Mouse (Mus musculus) MEL (cell line): ENCODE measurements around the gene Itga9. TPM values are rescaled to one million over a fixed set of nuclear protein-coding genes. Genes with fewer than 3 reads are reported as not detected.

Experiments used
- DNase-seq: peaks from one replicate; pipeline ENCODE4 v3.0.0; 2011; ENCODE audit warnings: low read depth, low spot score
- H3K27ac ChIP-seq: 2 replicates; pipeline ENCODE4 v1.5.1; 2012; ENCODE audit warnings: low read depth, mild to moderate bottlenecking, control low read depth, low read length, moderate library complexity; ENCODE audit not compliant: control insufficient read depth
- H3K27me3 ChIP-seq, 2 experiments: fragments of 150-350 bp in 1 of 2; sonication (generic) in 1 of 2; 2 replicates each; pipeline ENCODE4 v1.6.1; 2012; ENCODE audit warnings: low read length in 2 of 2, mild to moderate bottlenecking in 2 of 2, improper control_type of control experiment in 1 of 2, moderate library complexity in 1 of 2; ENCODE audit not compliant: insufficient read depth in 2 of 2, control insufficient read depth in 1 of 2
- H3K36me3 ChIP-seq, 2 experiments: 2 replicates each; pipeline ENCODE4 v1.6.1; 2012 to 2014; ENCODE audit warnings: low read length in 2 of 2, improper control_type of control experiment in 1 of 2, inconsistent platforms in 1 of 2, mild to moderate bottlenecking in 1 of 2; ENCODE audit not compliant: insufficient read depth in 2 of 2, control insufficient read depth in 1 of 2
- H3K4me1 ChIP-seq, 2 experiments: fragments of 150-350 bp in 1 of 2; sonication (generic) in 1 of 2; 2 replicates each; pipeline ENCODE4 v1.6.1; 2012; ENCODE audit warnings: low read length in 2 of 2, improper control_type of control experiment in 1 of 2, mild to moderate bottlenecking in 1 of 2; ENCODE audit not compliant: insufficient read depth in 2 of 2, control insufficient read depth in 1 of 2
- H3K4me3 ChIP-seq, 2 experiments: fragments of 150-350 bp in 1 of 2; sonication (generic) in 1 of 2; 2 replicates each; pipeline ENCODE4 v1.5.1; 2012; ENCODE audit warnings: low read depth in 2 of 2, low read length in 2 of 2, mild to moderate bottlenecking in 2 of 2, moderate library complexity in 2 of 2, control low read depth in 1 of 2, improper control_type of control experiment in 1 of 2; ENCODE audit not compliant: control insufficient read depth in 1 of 2, insufficient read depth in 1 of 2
- H3K79me2 ChIP-seq: 2 replicates; pipeline ENCODE4 v1.6.1; 2012; ENCODE audit warnings: mild to moderate bottlenecking, low read length, moderate library complexity; ENCODE audit not compliant: control insufficient read depth, poor library complexity, insufficient read depth
- H3K9ac ChIP-seq: 2 replicates; pipeline ENCODE4 v1.6.1; 2012; ENCODE audit warnings: low read depth, mild to moderate bottlenecking, control low read depth, low read length, moderate library complexity; ENCODE audit not compliant: control insufficient read depth, poor library complexity, severe bottlenecking
- H3K9me3 ChIP-seq: fragments of 150-350 bp; sonication (generic); replicated peaks from 2 replicates; pipeline ENCODE4 v1.6.1; 2012; ENCODE audit warnings: mild to moderate bottlenecking, low read length, improper control_type of control experiment, moderate library complexity; ENCODE audit not compliant: insufficient read depth
- BHLHE40 ChIP-seq: IDR thresholded peaks from 2 replicates; pipeline ENCODE4 v1.6.1; 2012; ENCODE audit warnings: low read depth, mild to moderate bottlenecking, inconsistent platforms, low read length, improper control_type of control experiment, borderline replicate concordance
- CHD1 ChIP-seq: IDR thresholded peaks from 2 replicates; pipeline ENCODE4 v1.6.1; 2012; ENCODE audit warnings: low read depth, mild to moderate bottlenecking, inconsistent platforms, low read length, improper control_type of control experiment
- CHD2 ChIP-seq: IDR thresholded peaks from 2 replicates; pipeline ENCODE4 v1.6.1; 2011; ENCODE audit warnings: low read length, improper control_type of control experiment
- E2F4 ChIP-seq: IDR thresholded peaks from 2 replicates; pipeline ENCODE4 v1.6.1; 2011; ENCODE audit warnings: low read depth, low read length, improper control_type of control experiment, borderline replicate concordance
- ELF1 ChIP-seq: IDR thresholded peaks from 2 replicates; pipeline ENCODE4 v1.6.1; 2014; ENCODE audit warnings: low read depth, mild to moderate bottlenecking, inconsistent platforms, low read length, improper control_type of control experiment, moderate library complexity
- EP300 ChIP-seq, 2 experiments: IDR thresholded peaks; 2 replicates each; pipeline ENCODE4 v1.6.1; 2011; ENCODE audit warnings: improper control_type of control experiment in 2 of 2, low read length in 2 of 2, low read depth in 1 of 2, mild to moderate bottlenecking in 1 of 2
- GABPA ChIP-seq: IDR thresholded peaks from 2 replicates; pipeline ENCODE4 v1.6.1; 2012; ENCODE audit warnings: low read depth, mild to moderate bottlenecking, inconsistent platforms, low read length, improper control_type of control experiment, moderate library complexity
- GATA1 ChIP-seq: IDR thresholded peaks from 2 replicates; pipeline ENCODE4 v1.6.1; 2011; ENCODE audit warnings: low read depth, low read length, improper control_type of control experiment
- HCFC1 ChIP-seq: IDR thresholded peaks from 2 replicates; pipeline ENCODE4 v1.6.1; 2012; ENCODE audit warnings: low read depth, mild to moderate bottlenecking, inconsistent platforms, low read length, improper control_type of control experiment, moderate library complexity
- JUND ChIP-seq: IDR thresholded peaks from 2 replicates; pipeline ENCODE4 v1.6.1; 2011; ENCODE audit warnings: low read depth, mild to moderate bottlenecking, improper control_type of control experiment, low read length
- KAT2A ChIP-seq: conservative IDR thresholded peaks from 2 replicates; pipeline ENCODE4 v1.6.1; 2012; ENCODE audit warnings: low read depth, low read length, improper control_type of control experiment, inconsistent platforms
- MAFK ChIP-seq: IDR thresholded peaks from 2 replicates; pipeline ENCODE4 v1.6.1; 2011; ENCODE audit warnings: low read depth, mild to moderate bottlenecking, low read length, improper control_type of control experiment, borderline replicate concordance
- MAX ChIP-seq: IDR thresholded peaks from 2 replicates; pipeline ENCODE4 v1.6.1; 2011; ENCODE audit warnings: low read length, improper control_type of control experiment
- MAZ ChIP-seq: IDR thresholded peaks from 2 replicates; pipeline ENCODE4 v1.6.1; 2012; ENCODE audit warnings: low read depth, mild to moderate bottlenecking, inconsistent platforms, low read length, improper control_type of control experiment
- MEF2A ChIP-seq: IDR thresholded peaks from 2 replicates; pipeline ENCODE4 v1.6.1; 2014; ENCODE audit warnings: low read depth, mild to moderate bottlenecking, inconsistent platforms, low read length, improper control_type of control experiment; ENCODE audit not compliant: poor library complexity, insufficient replicate concordance, severe bottlenecking; ENCODE audit errors: extremely low read depth
- MXI1 ChIP-seq: IDR thresholded peaks from 2 replicates; pipeline ENCODE4 v1.6.1; 2011; ENCODE audit warnings: mild to moderate bottlenecking, low read depth, low read length, improper control_type of control experiment
- MYB ChIP-seq: IDR thresholded peaks from 2 replicates; pipeline ENCODE4 v1.6.1; 2011; ENCODE audit warnings: mild to moderate bottlenecking, low read depth, low read length, improper control_type of control experiment
- MYC ChIP-seq: IDR thresholded peaks from 2 replicates; pipeline ENCODE4 v1.6.1; 2011; ENCODE audit warnings: low read depth, mild to moderate bottlenecking, low read length, improper control_type of control experiment, moderate library complexity
- NELFE ChIP-seq: IDR thresholded peaks from 2 replicates; pipeline ENCODE4 v1.6.1; 2011; ENCODE audit warnings: low read depth, low read length, improper control_type of control experiment
- NRF1 ChIP-seq: IDR thresholded peaks from 2 replicates; pipeline ENCODE4 v1.6.1; 2014; ENCODE audit warnings: low read depth, mild to moderate bottlenecking, inconsistent platforms, low read length, improper control_type of control experiment, moderate library complexity; ENCODE audit not compliant: poor library complexity, insufficient read depth, severe bottlenecking
- POLR2A ChIP-seq, 2 experiments: IDR thresholded peaks; 2 replicates each; pipeline ENCODE4 v1.6.1; 2011 to 2012; ENCODE audit warnings: low read length in 2 of 2, mild to moderate bottlenecking in 2 of 2, control low read depth in 1 of 2, improper control_type of control experiment in 1 of 2, low read depth in 1 of 2, moderate library complexity in 1 of 2; ENCODE audit not compliant: control insufficient read depth in 1 of 2, insufficient read depth in 1 of 2, poor library complexity in 1 of 2
- POLR2AphosphoS2 ChIP-seq: IDR thresholded peaks from 2 replicates; pipeline ENCODE4 v1.6.1; 2011; ENCODE audit warnings: low read length, improper control_type of control experiment
- POLR2AphosphoS5 ChIP-seq: IDR thresholded peaks from 2 replicates; pipeline ENCODE4 v1.6.1; 2012; ENCODE audit warnings: low read depth, borderline replicate concordance, mild to moderate bottlenecking, inconsistent platforms, low read length, moderate library complexity, mixed read lengths
- RAD21 ChIP-seq: IDR thresholded peaks from 2 replicates; pipeline ENCODE4 v1.6.1; 2011; ENCODE audit warnings: mild to moderate bottlenecking, low read depth, low read length, improper control_type of control experiment
- SIN3A ChIP-seq: IDR thresholded peaks from 2 replicates; pipeline ENCODE4 v1.6.1; 2012; ENCODE audit warnings: low read length, improper control_type of control experiment, inconsistent platforms
- SMC3 ChIP-seq: IDR thresholded peaks from 2 replicates; pipeline ENCODE4 v1.6.1; 2011; ENCODE audit warnings: low read depth, low read length, improper control_type of control experiment
- TAL1 ChIP-seq: IDR thresholded peaks from 2 replicates; pipeline ENCODE4 v1.6.1; 2012; ENCODE audit warnings: mild to moderate bottlenecking, inconsistent platforms, low read length, moderate library complexity, mixed read lengths
- TBP ChIP-seq: IDR thresholded peaks from 2 replicates; pipeline ENCODE4 v1.8.0; 2011; ENCODE audit warnings: low read depth, low read length, improper control_type of control experiment
- TCF12 ChIP-seq: IDR thresholded peaks from 2 replicates; pipeline ENCODE4 v1.6.1; 2014; ENCODE audit warnings: low read depth, mild to moderate bottlenecking, inconsistent platforms, low read length, improper control_type of control experiment, moderate library complexity
- UBTF ChIP-seq: IDR thresholded peaks from 2 replicates; pipeline ENCODE4 v1.6.1; 2012; ENCODE audit warnings: low read depth, mild to moderate bottlenecking, inconsistent platforms, low read length, improper control_type of control experiment, moderate library complexity, borderline replicate concordance; ENCODE audit not compliant: insufficient read depth
- USF1 ChIP-seq: IDR thresholded peaks from 2 replicates; pipeline ENCODE4 v1.6.1; 2014; ENCODE audit warnings: low read depth, mild to moderate bottlenecking, inconsistent platforms, low read length, improper control_type of control experiment, moderate library complexity
- USF2 ChIP-seq, 2 experiments: IDR thresholded peaks; 2 replicates each; pipeline ENCODE4 v1.6.1; 2011 to 2012; ENCODE audit warnings: improper control_type of control experiment in 2 of 2, low read length in 2 of 2, borderline replicate concordance in 1 of 2, inconsistent platforms in 1 of 2, low read depth in 1 of 2, mild to moderate bottlenecking in 1 of 2; ENCODE audit not compliant: insufficient read depth in 1 of 2
- ZC3H11A ChIP-seq: IDR thresholded peaks from 2 replicates; pipeline ENCODE4 v1.6.1; 2012; ENCODE audit warnings: low read depth, mild to moderate bottlenecking, inconsistent platforms, low read length, improper control_type of control experiment
- ZKSCAN1 ChIP-seq: IDR thresholded peaks from 2 replicates; pipeline ENCODE4 v1.6.1; 2012; ENCODE audit warnings: low read depth, mild to moderate bottlenecking, inconsistent platforms, low read length, improper control_type of control experiment, moderate library complexity
- ZMIZ1 ChIP-seq: IDR thresholded peaks from 2 replicates; pipeline ENCODE4 v1.6.1; 2012; ENCODE audit warnings: low read depth, mild to moderate bottlenecking, inconsistent platforms, low read length, improper control_type of control experiment, moderate library complexity
- ZNF384 ChIP-seq: IDR thresholded peaks from 2 replicates; pipeline ENCODE4 v1.6.1; 2012; ENCODE audit warnings: low read depth, mild to moderate bottlenecking, inconsistent platforms, low read length, improper control_type of control experiment
- polyA plus RNA-seq, 2 experiments: library from polyadenylated mRNA; stranded (reverse) in 1 of 2; unstranded in 1 of 2; fragments of >175 nt in 1 of 2; fragments of >200 nt in 1 of 2; gene quantifications; 2 replicates each; pipeline versions ENCODE4 v1.2.1 to v1.2.4; 2012; ENCODE audit warnings: low replicate concordance in 2 of 2, low read depth in 1 of 2; ENCODE audit not compliant: insufficient read length in 2 of 2, insufficient read depth in 1 of 2, missing spikeins in 1 of 2
- total RNA-seq: library from RNA; depleted of rRNA; stranded (reverse); fragments of 300-350 nt; gene quantifications from 2 replicates; pipeline ENCODE4 v1.2.3, GENCODE M21; 2012

Itga9 gene
- total and polyA plus RNA-seq, 3 experiments = 0.19 to 0.21 TPM; not detected in 1

DNA sequence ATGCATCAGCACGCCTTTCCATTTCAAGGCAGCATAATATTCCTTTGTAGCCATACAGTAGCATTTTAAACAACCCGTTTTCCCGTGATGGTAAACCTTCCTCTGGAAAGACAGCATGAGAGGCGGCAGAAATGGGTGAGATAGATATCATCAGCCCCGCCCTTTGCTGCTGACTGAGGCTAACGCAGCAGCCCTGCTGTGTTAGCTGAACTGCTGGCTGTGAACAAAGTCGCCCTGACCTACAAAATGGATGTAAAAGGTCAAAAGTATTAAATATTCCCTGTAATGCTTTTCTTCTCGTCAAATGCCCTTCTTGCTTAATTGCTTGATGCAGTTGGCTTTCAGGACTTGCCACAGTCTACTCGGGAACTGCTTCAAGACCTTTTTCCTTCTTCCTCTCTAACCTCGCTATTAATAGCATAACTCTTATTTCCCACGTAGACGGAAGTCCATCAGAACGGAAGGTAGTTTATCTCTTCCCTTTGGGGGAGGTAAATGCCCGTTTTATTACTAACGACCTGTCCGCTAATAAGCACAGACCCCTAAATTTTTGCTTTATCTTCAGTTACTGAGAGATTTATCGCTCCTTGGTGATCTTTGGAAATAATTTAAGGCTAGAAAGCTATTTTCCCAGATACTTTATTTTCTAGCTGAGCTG, 39.3 kb downstream of the Itga9 start:
- Histone ChIP-seq H3K4me1 (peaks cover 6 to 25% of the 10 kb centered on the region in 2 experiments), H3K36me3 (peaks cover 0 to 12% of the 10 kb centered on the region in 2 experiments; a peak in 2 of 4 replicates), H3K27me3 (no peaks in the 10 kb centered on the region), H3K4me3 (peak overlapping the region; percentile 6 to 51), H3K79me2 (no peaks in the 10 kb centered on the region), H3K9ac (peak overlapping the region; percentile 40), H3K9me3 (no peaks in the 10 kb centered on the region), H3K27ac (peak overlapping the region; percentile 67)
- peak; percentile 76 for DNase-seq
- peak; percentile 53 for TF ChIP-seq GATA1
- TF ChIP-seq NELFE = peak; percentile 15; the same call in 1 of the 2 replicates
- TF ChIP-seq SIN3A = peak; percentile 60
- TF ChIP-seq ZNF384 = no peak
- TF ChIP-seq TAL1 = no peak
- no peak for TF ChIP-seq KAT2A
- peak; percentile 35 to 43; a peak in 1 of 4 replicates for TF ChIP-seq EP300 (IDR thresholded peaks at IDR 0.05; ENCODE audit: low read depth in 1 of 2, low read length in 2 of 2)
- no peak for TF ChIP-seq TBP
- peak; percentile 34; the same call in 1 of the 2 replicates for TF ChIP-seq HCFC1
- peak; percentile 30; the same call in 1 of the 2 replicates for TF ChIP-seq MXI1
- TF ChIP-seq MEF2A = no peak
- TF ChIP-seq POLR2A (IDR thresholded peaks at IDR 0.05; ENCODE audit: control insufficient read depth in 1 of 2, insufficient read depth in 1 of 2, low read depth in 1 of 2, low read length in 2 of 2, poor library complexity in 1 of 2) = no peak; a peak in 1 of 4 replicates
- no peak for TF ChIP-seq CHD1
- no peak for TF ChIP-seq POLR2AphosphoS2
- 0 out of 2 replicates have a peak, but pooled peaks have one; percentile 19 for TF ChIP-seq TCF12
- no peak for TF ChIP-seq RAD21
- TF ChIP-seq MAX = no peak
- 0 out of 2 replicates have a peak, but pooled peaks have one; percentile 7 for TF ChIP-seq ELF1
- TF ChIP-seq POLR2AphosphoS5 = no peak
- peak; percentile 11; the same call in 1 of the 2 replicates for TF ChIP-seq SMC3
- no peak for TF ChIP-seq JUND
- no peak for TF ChIP-seq ZMIZ1
- TF ChIP-seq MYC = peak; percentile 24; the same call in 1 of the 2 replicates
- TF ChIP-seq MAZ = no peak
- 0 out of 2 replicates have a peak, but pooled peaks have one; percentile 11 for TF ChIP-seq MYB
- TF ChIP-seq BHLHE40 = no peak
- no peak for TF ChIP-seq ZKSCAN1
- TF ChIP-seq USF1 = no peak
- TF ChIP-seq ZC3H11A = no peak
- no peak for TF ChIP-seq MAFK
- TF ChIP-seq GABPA = no peak
- no peak for TF ChIP-seq CHD2
- no peak for TF ChIP-seq UBTF
- no peak for TF ChIP-seq NRF1
- no peak for TF ChIP-seq USF2 (IDR thresholded peaks at IDR 0.05; ENCODE audit: borderline replicate concordance in 1 of 2, insufficient read depth in 1 of 2, low read depth in 1 of 2, low read length in 2 of 2)
- TF ChIP-seq E2F4 = 0 out of 2 replicates have a peak, but pooled peaks have one; percentile 41
